Mouse (Mus musculus) lung, postnatal 0 days (tissue): ENCODE data around the gene Cited2.

ENCODE experiments used
- CTCF ChIP-seq: IDR thresholded peaks from 2 replicates; pipeline ENCODE4 v1.5.1; 2016; ENCODE audit warnings: antibody characterized with exemption, mild to moderate bottlenecking
- EP300 ChIP-seq: IDR thresholded peaks from 2 replicates; pipeline ENCODE4 v1.6.1; 2016; ENCODE audit warnings: antibody characterized with exemption, mild to moderate bottlenecking, control low read depth

DNA sequence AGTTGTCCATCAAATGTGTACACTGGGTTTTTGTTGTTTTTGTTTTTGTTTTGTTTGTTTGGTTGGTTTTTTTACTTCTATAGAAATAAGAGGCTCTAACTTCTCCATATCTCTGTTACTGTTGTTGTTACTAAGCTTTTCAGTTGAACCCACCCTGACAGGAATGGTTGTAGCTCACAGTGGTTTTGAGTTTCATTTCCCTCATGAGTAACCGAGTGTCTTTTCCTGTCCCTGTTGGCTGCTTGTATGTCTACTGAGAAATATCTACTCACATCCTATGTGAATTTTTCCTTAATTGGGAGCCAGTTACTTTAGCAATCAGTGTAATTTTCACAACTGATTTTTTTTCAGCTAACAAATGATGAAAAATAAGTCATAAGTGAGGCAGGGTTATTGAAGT is 31.3 kb upstream of the Cited2 start:
- no peak for TF ChIP-seq EP300
- TF ChIP-seq CTCF = no peak
